Mouse (Mus musculus): Measurements from ENCODE around the gene Klhl3.

- peak; percentile 30; the same call in 1 of the 2 replicates for TF ChIP-seq CTCF (IDR thresholded peaks at IDR 0.05; ENCODE audit: control insufficient read depth, insufficient read depth, low read length)
- TF ChIP-seq POLR2A (IDR thresholded peaks at IDR 0.05; ENCODE audit: borderline replicate concordance, control insufficient read depth, low read depth, low read length) = no peak
Observed at GRCm38 (mm10) chr13:58048076-58048475, 65.3 kb downstream of the Klhl3 start.
